ENCODE assay signal across 23 mouse cellular contexts in genomic region chr4:117314849-117315500, GRCm38 (mm10).
A peak's percentile ranks its signal among the peaks of the same experiment; 100 is the strongest.
DNase-seq lines count a peak whose midpoint lies in the region; ATAC-seq and TF ChIP-seq lines count a peak whose summit lies in the region.
"Had no signal": no experiment of that assay in that cellular context is flagged by ENCODE, and none has a peak within 500 bp of the region (broad histone marks: within the 10 kb centered on the region; RNA-seq: fewer than 3 reads in every experiment).

No protein-coding gene starts in this region.

- peaks cover 30% of the 10 kb centered on the region for H3K4me1 ChIP-seq in midbrain, embryonic 14.5 days (ENCODE audit: control insufficient read depth, insufficient read depth, low read length)
- peaks cover 56% of the 10 kb centered on the region for H3K4me1 ChIP-seq in midbrain, embryonic 13.5 days (replicated peaks)
- H3K4me1 ChIP-seq in limb, embryonic 14.5 days (ENCODE audit: control insufficient read depth, insufficient read depth, low read length), result peaks cover 38% of the 10 kb centered on the region
- H3K4me1 ChIP-seq in forebrain, postnatal 0 days (ENCODE audit: insufficient read depth), result no peaks in the 10 kb centered on the region

- no peaks in the 10 kb centered on the region for H3K9me3 ChIP-seq in midbrain, embryonic 14.5 days (ENCODE audit: control insufficient read depth, low read length)
- no peaks in the 10 kb centered on the region for H3K9me3 ChIP-seq in midbrain, embryonic 13.5 days
- no peaks in the 10 kb centered on the region for H3K9me3 ChIP-seq in limb, embryonic 14.5 days (ENCODE audit: control insufficient read depth, low read length)
- H3K9me3 ChIP-seq in forebrain, postnatal 0 days (ENCODE audit: low read length), result no peaks in the 10 kb centered on the region
- H3K9me3 ChIP-seq: embryonic facial prominence, embryonic 13.5 days; forebrain, embryonic 13.5 days; heart, embryonic 15.5 days; hindbrain, embryonic 15.5 days had no signal

- no peak for TF ChIP-seq CTCF in forebrain, postnatal 0 days (IDR thresholded peaks at IDR 0.05; ENCODE audit: low read depth)

- no peak overlapping the region for H3K27ac ChIP-seq in midbrain, embryonic 14.5 days (replicated peaks; ENCODE audit: low read depth, low read length)
- H3K27ac ChIP-seq in midbrain, embryonic 13.5 days, result no peak overlapping the region
- H3K27ac ChIP-seq in limb, embryonic 14.5 days (replicated peaks; ENCODE audit: low read depth, low read length), result no peak overlapping the region
- no peak overlapping the region for H3K27ac ChIP-seq in forebrain, postnatal 0 days (ENCODE audit: low read depth, low read length)
- H3K27ac ChIP-seq: embryonic facial prominence, embryonic 13.5 days; forebrain, embryonic 13.5 days; heart, adult 2 months; heart, embryonic 15.5 days; hindbrain, embryonic 15.5 days had no signal

- 50% methylated on average over 16 of the region's 16 CpGs for WGBS in midbrain, embryonic 14.5 days
- WGBS in midbrain, embryonic 13.5 days, result 66% methylated on average over 16 of the region's 16 CpGs
- 28% methylated on average over 16 of the region's 16 CpGs for WGBS in limb, embryonic 14.5 days
- 79% methylated on average over 16 of the region's 16 CpGs for WGBS in forebrain, postnatal 0 days

- peaks cover 23% of the 10 kb centered on the region for H3K27me3 ChIP-seq in midbrain, embryonic 14.5 days (ENCODE audit: control insufficient read depth, insufficient read depth, low read length)
- peaks cover 74% of the 10 kb centered on the region for H3K27me3 ChIP-seq in midbrain, embryonic 13.5 days
- H3K27me3 ChIP-seq in limb, embryonic 14.5 days (ENCODE audit: control insufficient read depth, insufficient read depth, low read length), result peaks cover 20% of the 10 kb centered on the region
- H3K27me3 ChIP-seq in forebrain, postnatal 0 days (ENCODE audit: insufficient read depth, low read length), result peaks cover 13% of the 10 kb centered on the region

- intact Hi-C loops in left cerebral cortex, postnatal 10 days (cut with DNase I), result no loop called here

- H3K9ac ChIP-seq in midbrain, embryonic 14.5 days (replicated peaks; ENCODE audit: low read length), result no peak overlapping the region
- no peak overlapping the region for H3K9ac ChIP-seq in midbrain, embryonic 13.5 days (replicated peaks)
- H3K9ac ChIP-seq in limb, embryonic 14.5 days (ENCODE audit: low read depth, low read length, severe bottlenecking), result no peak overlapping the region
- H3K9ac ChIP-seq in forebrain, postnatal 0 days, result no peak overlapping the region
- H3K9ac ChIP-seq: embryonic facial prominence, embryonic 13.5 days; forebrain, embryonic 13.5 days; heart, embryonic 15.5 days; hindbrain, embryonic 15.5 days had no signal

- no peaks in the 10 kb centered on the region for H3K36me3 ChIP-seq in midbrain, embryonic 14.5 days (ENCODE audit: control insufficient read depth, insufficient read depth, low read length)
- no peaks in the 10 kb centered on the region for H3K36me3 ChIP-seq in midbrain, embryonic 13.5 days
- H3K36me3 ChIP-seq in limb, embryonic 14.5 days (ENCODE audit: control insufficient read depth, insufficient read depth, low read length), result no peaks in the 10 kb centered on the region
- H3K36me3 ChIP-seq in forebrain, postnatal 0 days (ENCODE audit: insufficient read depth), result no peaks in the 10 kb centered on the region
- H3K36me3 ChIP-seq: embryonic facial prominence, embryonic 13.5 days; heart, embryonic 15.5 days; hindbrain, embryonic 15.5 days had no signal

- no peak for ATAC-seq in midbrain, embryonic 14.5 days (ENCODE audit: low FRiP score, low TSS enrichment)
- no peak for ATAC-seq in midbrain, embryonic 13.5 days
- ATAC-seq in limb, embryonic 14.5 days (ENCODE audit: low FRiP score, low read depth), result no peak
- no peak for ATAC-seq in forebrain, postnatal 0 days
- ATAC-seq: forebrain, embryonic 13.5 days; Patski had no signal

- no peak overlapping the region for H3K4me2 ChIP-seq in midbrain, embryonic 14.5 days (ENCODE audit: low read length)
- H3K4me2 ChIP-seq in midbrain, embryonic 13.5 days (replicated peaks), result no peak overlapping the region
- no peak overlapping the region for H3K4me2 ChIP-seq in limb, embryonic 14.5 days (replicated peaks; ENCODE audit: low read depth, low read length, severe bottlenecking)
- H3K4me2 ChIP-seq in forebrain, postnatal 0 days (ENCODE audit: low read depth), result no peak overlapping the region
- H3K4me2 ChIP-seq: embryonic facial prominence, embryonic 13.5 days; forebrain, embryonic 13.5 days; heart, embryonic 11.5 days; heart, embryonic 15.5 days; hindbrain, embryonic 15.5 days had no signal

- H3K4me3 ChIP-seq in midbrain, embryonic 14.5 days (replicated peaks; ENCODE audit: low read depth, low read length), result no peak overlapping the region
- no peak overlapping the region for H3K4me3 ChIP-seq in midbrain, embryonic 13.5 days (replicated peaks)
- H3K4me3 ChIP-seq in limb, embryonic 14.5 days (replicated peaks; ENCODE audit: low read length), result no peak overlapping the region
- H3K4me3 ChIP-seq in forebrain, postnatal 0 days (ENCODE audit: low read depth, low read length), result no peak overlapping the region
- H3K4me3 ChIP-seq: embryonic facial prominence, embryonic 13.5 days; forebrain, embryonic 13.5 days; heart, adult 2 months; heart, embryonic 15.5 days; hindbrain, embryonic 15.5 days had no signal

- no peak for TF ChIP-seq POLR2A in limb, embryonic 14.5 days (IDR thresholded peaks at IDR 0.05; ENCODE audit: borderline replicate concordance, extremely low read depth, insufficient read depth, insufficient read length)

- peak; percentile 26 for DNase-seq in midbrain, embryonic 14.5 days
- DNase-seq in NIH3T3 (ENCODE audit: low read depth), result peak; percentile 81
- peak; percentile 54 for DNase-seq in forelimb bud, embryonic 11.5 days (ENCODE audit: low read depth, low spot score)
- peak; percentile 50 for DNase-seq in limb, embryonic 14.5 days (ENCODE audit: low spot score)
- DNase-seq in left cerebral cortex, postnatal 10 days (ENCODE audit: extremely low spot score in 1 of 2, low spot score in 2 of 2), result no peak
- DNase-seq in thymus, adult 18-20 months, result no peak
- no peak for DNase-seq in forebrain, postnatal 0 days
- DNase-seq: adrenal gland, adult 2 months; adrenal gland, postnatal 25 days; B cell, adult 2 months; cerebellum, adult 2 months; cerebellum, postnatal 10 days; embryo, embryonic 11 days; gastrocnemius, postnatal 10 days; heart, adult 2 months; heart, postnatal 14 days had no signal

Comparison
In these comparisons a context has a peak if more than half of its experiments do, and no peak if none do; other contexts are left out.
1. DNase-seq: peak in midbrain, embryonic 14.5 days (single experiment), NIH3T3 (single experiment), forelimb bud, embryonic 11.5 days (single experiment) and limb, embryonic 14.5 days (single experiment); none in left cerebral cortex, postnatal 10 days (0 of 2), thymus, adult 18-20 months (0 of 2) and forebrain, postnatal 0 days (single experiment).